Mouse (Mus musculus) right cerebral cortex, postnatal 36 days (tissue): ENCODE results near the gene Lenep.

ENCODE experiments used
- DNase-seq, 2 experiments: peaks; one replicate each; pipeline ENCODE4 v3.0.0; 2022; ENCODE audit warnings: low spot score in 2 of 2, mixed read lengths in 1 of 2

The Lenep gene

GRCm38 (mm10) chr3:89391663-89392511 is 10.7 kb downstream of the Lenep start:
- no peak for DNase-seq

GRCm38 (mm10) chr3:89390699-89391662 is 11.6 kb downstream of the Lenep start:
- DNase-seq, result no peak

- no peak for DNase-seq
Observed at GRCm38 (mm10) chr3:89390111-89390515, 12.5 kb downstream of the Lenep start.

DNA sequence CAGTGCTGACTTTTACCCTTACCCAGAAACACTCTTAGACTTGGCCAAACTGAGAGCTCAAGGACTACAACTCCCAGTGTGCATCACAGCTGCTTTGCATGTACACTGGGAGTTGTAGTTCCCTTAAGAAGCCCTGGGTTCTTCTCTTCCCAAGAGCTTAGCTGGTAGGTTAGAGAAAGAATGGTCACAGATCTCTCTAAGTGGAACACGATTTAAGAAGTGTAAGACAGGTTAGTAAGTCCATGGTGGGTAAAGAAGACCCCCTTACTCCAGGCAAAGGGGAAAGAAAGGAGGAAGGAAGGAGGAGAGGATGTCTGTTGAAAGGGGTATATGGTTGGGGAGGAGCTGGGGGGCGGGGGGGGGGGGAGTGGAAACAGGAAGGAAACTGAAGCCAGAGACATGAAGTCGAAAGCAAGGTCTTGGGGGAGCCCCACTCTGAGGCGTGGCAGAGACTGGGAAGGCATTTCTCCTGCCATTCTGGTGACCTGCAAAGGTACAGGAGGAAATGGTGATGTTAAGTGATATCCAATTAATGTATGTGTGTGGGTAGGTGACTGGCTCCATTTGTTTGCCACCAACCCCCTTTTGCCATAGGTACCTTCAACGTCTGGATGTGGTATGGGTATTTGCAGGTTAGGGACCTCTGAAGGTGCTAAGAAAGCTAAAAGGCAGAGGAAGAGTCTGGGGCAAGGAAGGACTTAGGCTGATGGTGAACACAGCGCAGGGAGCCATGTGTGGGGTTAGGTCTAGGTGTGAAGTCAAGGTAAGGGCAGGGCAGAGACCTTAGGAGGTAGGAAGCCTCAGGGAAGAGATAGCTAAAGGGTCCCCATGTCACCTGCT is 13.5 kb downstream of the Lenep start:
- DNase-seq, result no peak

DNA sequence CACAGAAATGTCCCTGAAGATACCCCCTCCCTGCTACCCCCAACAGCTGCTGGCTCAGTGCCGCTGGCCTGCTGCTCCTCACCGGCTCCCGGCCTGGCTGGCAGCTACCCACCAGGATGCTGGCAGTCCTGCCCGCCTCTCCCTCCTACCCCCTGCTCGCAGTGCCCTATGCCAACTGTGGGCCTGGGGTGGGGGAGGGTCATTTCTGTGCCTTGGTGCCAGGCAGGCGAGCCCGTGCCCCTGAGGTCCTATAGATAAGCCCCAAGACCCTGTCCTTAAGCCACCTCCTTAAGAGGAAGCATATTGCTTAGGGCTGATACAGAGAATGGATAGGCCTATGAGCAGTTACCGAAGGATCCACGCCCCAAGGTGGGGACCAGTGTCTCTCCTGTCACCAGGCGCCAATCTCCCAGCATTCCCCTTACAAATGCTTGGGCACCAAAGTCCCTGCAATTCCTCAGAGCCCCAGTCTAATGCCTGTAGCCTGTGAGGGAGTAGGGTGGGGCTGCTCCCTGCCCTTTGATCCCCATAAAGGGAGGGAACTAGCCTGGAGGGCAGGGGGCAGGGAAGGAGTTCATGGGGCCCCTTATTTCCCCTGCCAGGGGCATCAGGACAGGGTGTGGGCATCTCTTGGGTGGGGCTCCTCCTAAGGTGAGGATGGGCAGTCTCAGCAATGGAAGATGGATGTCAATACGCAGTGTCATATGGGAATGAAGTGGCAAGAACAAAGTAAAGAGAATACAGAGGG is 14.3 kb downstream of the Lenep start:
- DNase-seq, result no peak

DNA sequence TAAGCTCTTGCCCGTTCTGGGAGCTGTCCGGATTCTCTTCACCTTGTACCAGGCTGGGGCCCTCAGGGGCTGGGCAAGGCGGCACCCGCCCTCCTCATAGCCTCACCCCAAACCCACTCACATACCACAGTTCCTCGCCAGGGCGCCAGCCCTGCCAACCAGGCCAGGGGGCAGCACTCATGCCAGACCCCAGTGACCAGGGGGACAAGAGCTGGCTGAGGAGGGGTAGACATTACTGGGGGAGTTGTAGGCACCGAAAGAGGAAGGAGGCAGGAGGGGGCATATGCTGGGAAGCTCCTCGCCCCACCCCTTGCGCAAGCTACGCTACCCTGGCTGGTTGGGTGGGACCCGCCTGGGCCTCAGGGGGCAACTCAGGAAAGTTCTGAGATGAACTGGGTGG is 15.0 kb downstream of the Lenep start:
- DNase-seq, result no peak

DNA sequence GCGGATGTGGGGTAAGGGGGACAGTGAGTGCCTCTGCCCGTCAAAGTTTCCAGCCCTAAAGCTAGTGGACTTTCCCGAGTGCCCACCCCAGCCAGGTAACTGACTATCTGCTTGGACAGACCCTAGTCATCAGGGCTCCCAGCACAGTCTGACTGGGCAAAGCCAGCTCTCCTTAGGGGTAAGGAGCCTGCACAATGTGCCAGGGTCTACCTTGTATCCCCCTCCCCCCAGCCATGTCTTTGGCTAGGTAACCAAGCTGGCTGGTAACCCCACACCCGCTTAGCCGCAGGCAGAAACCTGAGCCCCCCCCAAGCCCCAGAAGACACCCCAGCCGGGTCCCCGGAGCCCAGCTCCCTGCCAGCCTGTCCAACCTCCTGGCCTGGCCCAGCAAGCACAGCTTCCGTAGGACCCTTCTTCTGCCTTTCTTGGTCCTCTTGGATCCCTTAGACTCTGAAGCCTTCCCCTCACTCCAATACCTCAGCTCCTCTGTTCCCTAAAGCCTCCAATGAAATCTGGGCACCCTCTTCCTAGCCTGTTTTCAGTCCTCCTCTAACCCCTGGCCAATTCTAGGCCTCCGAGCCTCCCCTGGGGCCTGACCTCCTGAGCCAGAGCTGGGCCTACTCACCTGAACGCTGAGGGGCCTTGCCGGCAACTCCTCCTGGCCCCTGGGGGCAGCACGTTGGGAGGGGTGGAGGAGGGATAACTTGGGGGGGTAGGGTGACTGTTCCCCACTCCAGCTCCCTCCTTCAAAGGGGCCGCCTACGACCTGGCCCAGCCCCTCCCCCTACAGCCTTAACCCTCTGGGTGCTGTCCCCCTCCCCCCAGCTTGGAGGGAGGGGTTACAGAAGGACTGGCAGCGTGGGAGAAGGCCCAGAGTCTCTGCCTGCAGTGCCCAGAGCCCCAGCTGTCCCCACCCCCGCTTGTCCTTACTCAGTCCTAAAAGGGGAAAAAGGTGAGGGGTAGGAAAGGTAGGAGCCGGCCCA is 15.9 kb downstream of the Lenep start:
- DNase-seq, result no peak

- DNase-seq, result no peak
Observed at GRCm38 (mm10) chr3:89385451-89385850, 17.1 kb downstream of the Lenep start.

DNA sequence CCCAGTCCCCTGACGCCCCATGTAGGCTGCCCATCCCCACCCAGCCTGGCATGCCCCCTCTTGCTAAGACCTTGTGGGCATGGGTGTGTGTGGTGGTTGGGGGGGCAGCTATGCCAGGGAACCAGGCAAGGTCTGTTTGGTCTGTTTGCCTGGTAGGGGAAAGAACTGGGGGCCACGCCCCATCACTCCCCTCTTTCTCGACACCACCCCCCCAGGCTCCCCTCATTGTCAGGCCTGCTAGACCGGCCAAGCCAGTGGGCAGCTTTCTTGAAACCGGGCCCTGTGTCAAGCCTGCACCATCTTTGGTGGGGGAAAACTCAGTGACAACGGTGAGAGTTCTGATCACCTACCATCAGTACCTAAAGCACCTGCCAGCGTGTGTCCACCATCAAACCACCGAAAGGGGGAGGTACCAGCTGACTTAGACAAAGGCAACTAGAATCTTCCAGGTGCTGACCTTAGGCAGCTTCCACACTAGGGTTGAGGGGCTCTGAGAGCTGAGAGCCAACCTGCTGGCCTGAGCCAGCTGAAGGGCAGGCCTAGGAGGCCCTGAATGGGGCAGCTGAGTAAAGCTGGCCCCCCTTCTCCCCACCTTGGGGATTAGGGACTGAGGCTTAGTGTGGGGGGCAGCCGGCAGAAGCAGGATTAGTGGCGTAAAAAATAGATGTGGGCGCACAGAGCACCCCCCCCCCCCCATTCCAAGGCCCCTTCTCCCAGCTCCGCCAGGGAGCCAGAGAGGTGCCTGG is 18.1 kb downstream of the Lenep start:
- DNase-seq, result no peak

DNA sequence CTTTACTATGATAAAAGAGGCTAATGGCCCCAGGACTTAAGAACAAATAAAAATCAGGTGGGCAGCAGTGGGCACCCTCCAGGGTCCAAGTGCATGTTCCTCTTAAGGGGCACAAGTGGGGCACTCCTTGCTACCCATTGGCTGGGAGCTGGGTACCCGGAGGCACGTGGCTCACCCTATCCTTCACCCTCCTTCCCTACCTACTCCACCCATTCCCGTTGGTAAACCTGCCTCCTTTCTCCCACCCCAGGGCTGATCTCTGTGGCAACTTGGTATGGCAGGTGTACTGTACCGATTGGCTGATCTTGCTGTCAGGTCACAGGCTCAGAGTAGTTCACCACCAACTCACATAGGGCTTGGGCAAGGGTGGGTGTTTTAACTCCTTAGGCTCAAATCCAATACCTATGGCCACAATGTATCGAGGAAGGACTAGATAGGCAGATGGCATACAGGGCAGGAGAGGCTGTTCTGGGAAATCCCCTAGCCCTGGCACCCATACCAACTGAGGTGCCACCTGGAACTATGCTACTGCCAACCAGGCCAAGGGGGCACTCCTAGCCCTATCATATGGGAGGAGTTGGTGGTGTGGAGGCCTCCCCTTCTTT is 18.8 kb downstream of the Lenep start:
- DNase-seq, result no peak

GRCm38 (mm10) chr3:89382950-89383349 is 19.6 kb downstream of the Lenep start:
- no peak for DNase-seq

DNA sequence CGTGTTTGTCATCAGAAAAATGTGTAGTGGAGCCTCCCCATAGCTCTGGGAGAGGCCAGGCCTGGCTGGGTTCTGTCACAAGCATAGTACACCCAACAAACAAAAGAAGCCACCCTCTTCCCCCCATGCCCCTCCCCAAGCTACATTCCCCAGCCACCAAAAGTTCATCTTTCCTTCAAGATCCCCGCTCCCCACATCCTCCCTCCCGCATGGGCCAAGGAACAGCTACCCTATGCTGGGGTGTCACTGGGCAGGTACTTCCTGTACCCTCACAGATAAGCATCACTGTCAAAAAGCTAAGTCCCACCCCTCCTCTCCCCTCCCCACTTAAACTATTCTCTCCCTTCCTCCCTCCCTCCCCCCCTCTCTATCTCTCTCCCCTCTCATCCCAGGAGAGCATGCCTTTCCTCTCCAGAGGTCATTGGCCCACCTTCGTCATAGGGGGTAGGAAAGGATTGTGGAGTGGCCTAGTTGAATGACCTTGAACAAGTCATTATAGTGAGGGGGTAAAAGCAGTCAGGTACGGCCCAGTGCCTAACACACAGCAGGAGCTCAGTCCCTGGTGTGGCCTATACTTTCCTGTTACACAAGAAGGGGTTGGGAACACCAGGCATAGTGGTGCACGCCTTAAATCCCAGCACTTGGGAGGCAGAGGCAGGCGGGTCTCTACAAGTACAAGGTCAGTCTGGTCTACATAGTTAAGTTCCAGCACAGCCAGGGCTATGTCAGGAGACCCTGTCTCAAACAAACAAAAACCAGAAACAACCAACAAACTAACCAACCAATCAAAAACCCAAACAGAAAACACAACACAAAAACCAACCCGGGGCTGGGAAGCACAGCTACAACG is 20.3 kb downstream of the Lenep start:
- no peak for DNase-seq

- no peak for DNase-seq
Observed at GRCm38 (mm10) chr3:89381233-89381632, 21.4 kb downstream of the Lenep start.

- DNase-seq, result no peak
Observed at GRCm38 (mm10) chr3:89380711-89381110, 21.9 kb downstream of the Lenep start.

DNA sequence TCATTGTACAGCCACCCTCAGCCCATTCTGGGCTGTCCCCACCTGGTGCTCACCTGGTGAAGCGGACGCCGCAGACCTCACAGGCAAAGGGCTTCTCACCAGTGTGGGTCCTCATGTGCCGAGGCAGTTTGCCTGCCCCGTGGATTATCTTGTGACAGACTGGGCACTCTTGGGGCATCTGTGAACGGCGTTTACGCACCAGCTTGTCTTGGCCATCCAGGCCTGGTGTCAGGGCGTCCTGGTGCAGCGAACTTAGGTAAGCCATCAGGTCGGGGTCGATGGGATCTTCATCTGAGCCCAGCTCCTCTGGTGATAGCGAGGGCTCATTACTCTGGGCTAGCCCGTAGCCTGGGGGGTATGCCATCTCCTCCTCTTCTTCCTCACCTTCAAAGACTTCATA is 22.3 kb downstream of the Lenep start:
- no peak for DNase-seq

DNA sequence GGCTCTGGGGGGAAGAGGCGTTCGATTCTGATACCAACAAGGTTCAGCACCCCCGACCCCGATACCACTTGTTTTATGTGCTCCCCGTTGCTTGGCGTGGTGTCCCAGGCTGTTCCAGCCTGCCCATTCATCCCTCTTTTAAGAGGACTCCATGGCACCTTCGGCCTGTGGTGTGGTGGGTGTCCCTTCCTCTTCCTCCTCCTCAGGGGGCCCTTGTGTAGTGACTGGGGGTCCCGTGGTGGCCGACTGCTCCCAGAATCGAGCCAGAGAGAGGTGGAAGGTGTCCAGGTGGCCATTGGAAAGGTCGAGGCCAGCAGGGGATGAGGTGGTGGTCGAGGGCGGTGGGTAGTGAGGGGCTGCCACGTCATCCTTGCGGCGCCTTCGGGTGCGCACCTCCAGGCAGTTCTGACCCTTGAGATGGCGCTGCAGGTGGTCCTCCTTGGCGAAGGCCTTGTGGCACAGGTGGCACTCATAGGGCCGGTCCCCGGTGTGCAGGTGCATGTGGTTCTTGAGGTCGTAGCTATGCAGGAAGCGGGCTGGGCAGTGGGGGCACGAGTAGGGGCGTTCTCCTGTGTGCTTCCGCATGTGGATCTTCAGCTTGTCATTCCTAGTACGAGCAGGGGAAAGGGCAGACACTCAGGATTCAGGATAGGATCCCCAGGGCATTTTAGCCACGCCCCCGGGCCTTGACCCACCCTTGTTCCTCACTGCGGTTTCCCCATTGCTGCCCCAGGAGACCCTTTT is 23.0 kb downstream of the Lenep start:
- no peak for DNase-seq
